Mouse (Mus musculus): ENCODE measurements at regions not wholly inside any gene's neighbourhood (a gene's known extent, or its start where the extent isn't known, plus 50 kb on each side); places are given as distances from the start of the nearest gene placed in this dataset.
A peak's percentile ranks its signal among the peaks of the same experiment; 100 is the strongest.
"Not testable (repeated sequence)": the region's sequence is repeated elsewhere in the genome, so short reads cannot be mapped to it uniquely, and the experiment has no call there.

- not testable (repeated sequence) for H3K36me3 ChIP-seq (ENCODE audit: control insufficient read depth, insufficient read depth, low read length); H3K4me1 ChIP-seq (ENCODE audit: control insufficient read depth, insufficient read depth, low read length); H3K4me2 ChIP-seq (ENCODE audit: low read length); H3K27me3 ChIP-seq (replicated peaks; ENCODE audit: control insufficient read depth, insufficient read depth, low read length); ATAC-seq; DNase-seq (ENCODE audit: low spot score); H3K27ac ChIP-seq (ENCODE audit: low read depth, low read length); H3K9ac ChIP-seq (ENCODE audit: low read length); H3K9me3 ChIP-seq (replicated peaks; ENCODE audit: control insufficient read depth, low read length); H3K4me3 ChIP-seq (ENCODE audit: low read depth, low read length)
- WGBS = 67% methylated on average over 10 of the region's 10 CpGs
Observed at GRCm38 (mm10) chr16:20833838-20834237, 99.5 kb upstream of the Thpo start.

DNA sequence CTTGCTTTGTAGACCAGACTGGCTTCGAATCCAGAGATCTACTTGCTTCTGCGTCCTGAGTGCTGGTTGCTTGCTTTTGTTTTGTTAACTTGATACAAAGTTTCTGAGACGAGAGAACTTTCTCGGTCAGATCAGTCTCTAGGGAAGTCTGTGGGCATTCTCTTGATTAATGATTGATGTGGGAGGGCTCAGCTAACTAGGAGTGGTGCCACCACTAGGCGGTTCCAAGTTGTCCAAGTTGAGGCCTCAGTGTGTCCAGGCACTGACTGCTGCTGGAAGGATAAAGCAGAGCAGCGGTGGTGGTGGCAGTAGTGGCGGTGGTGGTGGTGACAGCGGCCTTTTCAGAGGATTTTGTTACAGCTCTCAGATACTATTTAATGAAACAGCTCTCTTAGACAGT, 99.0 kb upstream of the Thpo start:
- no peak overlapping the region for H3K9ac ChIP-seq (ENCODE audit: low read length)
- 82% methylated on average over 8 of the region's 8 CpGs for WGBS

DNA sequence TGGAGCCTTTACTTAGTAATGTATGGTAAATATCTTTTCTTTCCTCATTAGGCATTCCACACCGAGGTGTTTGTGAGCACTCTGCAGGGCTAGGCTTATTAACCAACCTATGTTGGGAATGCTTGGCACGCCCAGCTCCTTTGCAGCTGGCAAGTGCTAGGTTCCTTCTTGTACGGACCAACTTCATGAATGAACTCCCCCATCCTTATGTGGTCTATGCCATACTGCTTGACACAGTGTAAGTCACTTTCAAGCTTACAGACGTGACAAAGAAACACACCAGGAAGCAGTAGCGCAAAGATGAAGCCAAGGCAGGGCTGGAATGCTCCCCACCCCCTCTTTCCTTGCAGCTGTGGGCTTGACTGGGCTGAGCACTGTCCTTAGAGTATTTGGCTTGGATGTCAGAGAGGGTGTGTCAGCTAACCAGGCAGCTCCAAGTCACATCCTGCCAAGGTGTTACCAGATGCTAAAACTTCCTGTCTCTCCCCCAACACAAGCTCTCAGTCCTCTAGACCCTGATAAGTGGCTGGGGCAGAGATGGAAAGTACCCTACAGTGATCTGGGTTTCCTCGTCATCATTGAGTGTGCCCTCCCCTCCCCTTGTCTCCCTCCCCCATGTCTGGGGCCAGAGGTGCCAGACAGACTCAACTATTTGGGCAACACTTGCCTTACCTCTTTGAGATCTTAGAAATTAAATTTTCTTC, 95.6 kb upstream of the Thpo start:
- DNase-seq (ENCODE audit: low spot score) = no peak
- Histone ChIP-seq H3K36me3 (ENCODE audit: control insufficient read depth, insufficient read depth, low read length) (no peaks in the 10 kb centered on the region), H3K27me3 (replicated peaks; ENCODE audit: control insufficient read depth, insufficient read depth, low read length) (no peaks in the 10 kb centered on the region), H3K4me3 (ENCODE audit: low read depth, low read length) (no peak overlapping the region), H3K9ac (ENCODE audit: low read length) (no peak overlapping the region), H3K4me1 (ENCODE audit: control insufficient read depth, insufficient read depth, low read length) (no peaks in the 10 kb centered on the region), H3K4me2 (ENCODE audit: low read length) (no peak overlapping the region), H3K27ac (ENCODE audit: low read depth, low read length) (no peak overlapping the region), H3K9me3 (replicated peaks; ENCODE audit: control insufficient read depth, low read length) (no peaks in the 10 kb centered on the region)
- WGBS = 53% methylated on average over 6 of the region's 6 CpGs
- no peak for ATAC-seq

More for the DNA sequence above, 99.0 kb upstream of the Thpo start:
- Histone ChIP-seq H3K27me3 (replicated peaks; ENCODE audit: control insufficient read depth, insufficient read depth, low read length) (no peaks in the 10 kb centered on the region), H3K4me3 (ENCODE audit: low read depth, low read length) (no peak overlapping the region), H3K27ac (ENCODE audit: low read depth, low read length) (no peak overlapping the region), H3K4me2 (ENCODE audit: low read length) (no peak overlapping the region), H3K9me3 (replicated peaks; ENCODE audit: control insufficient read depth, low read length) (no peaks in the 10 kb centered on the region), H3K4me1 (ENCODE audit: control insufficient read depth, insufficient read depth, low read length) (no peaks in the 10 kb centered on the region), H3K36me3 (ENCODE audit: control insufficient read depth, insufficient read depth, low read length) (no peaks in the 10 kb centered on the region)
- ATAC-seq = no peak
- DNase-seq (ENCODE audit: low spot score) = no peak

DNA sequence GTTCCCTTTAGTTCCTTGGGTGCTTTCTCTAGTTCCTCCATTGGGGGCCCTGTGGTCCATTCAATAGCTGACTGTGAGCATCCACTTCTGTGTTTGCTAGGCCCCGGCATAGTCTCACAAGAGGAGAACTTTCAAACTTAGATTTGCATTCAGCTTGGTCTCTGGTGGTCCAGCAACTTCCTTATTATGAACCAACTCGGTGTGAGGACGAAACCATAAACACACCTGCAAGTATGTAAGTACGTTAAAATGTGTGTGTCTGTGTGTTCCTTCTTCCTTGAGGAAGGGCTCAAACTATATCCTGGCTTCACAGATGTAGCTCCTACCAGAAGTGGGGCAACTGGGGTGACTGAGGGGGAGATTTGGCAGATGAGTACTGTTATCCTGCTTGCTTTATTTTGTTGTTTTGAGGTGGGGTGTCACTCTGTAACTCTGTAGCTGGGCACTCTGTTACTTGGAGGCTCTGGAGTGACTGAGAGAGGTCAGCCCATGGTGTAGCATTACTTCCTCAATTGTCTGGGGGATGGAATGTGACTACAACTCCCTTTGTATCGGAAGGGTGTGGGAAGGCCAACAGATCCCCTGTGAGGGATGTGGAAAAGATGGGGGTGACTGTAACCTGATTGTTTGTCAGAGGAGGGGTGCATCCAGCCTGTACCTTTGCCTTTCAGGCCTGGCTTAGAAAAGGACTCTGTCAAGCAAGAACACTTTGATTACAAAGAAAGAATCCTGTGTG, 94.9 kb upstream of the Thpo start:
- Histone ChIP-seq H3K9ac (ENCODE audit: low read length) (no peak overlapping the region), H3K4me3 (ENCODE audit: low read depth, low read length) (no peak overlapping the region), H3K9me3 (replicated peaks; ENCODE audit: control insufficient read depth, low read length) (no peaks in the 10 kb centered on the region), H3K27me3 (replicated peaks; ENCODE audit: control insufficient read depth, insufficient read depth, low read length) (no peaks in the 10 kb centered on the region), H3K4me1 (ENCODE audit: control insufficient read depth, insufficient read depth, low read length) (no peaks in the 10 kb centered on the region), H3K27ac (ENCODE audit: low read depth, low read length) (no peak overlapping the region), H3K36me3 (ENCODE audit: control insufficient read depth, insufficient read depth, low read length) (no peaks in the 10 kb centered on the region), H3K4me2 (ENCODE audit: low read length) (no peak overlapping the region)
- ATAC-seq = no peak
- DNase-seq (ENCODE audit: low spot score) = no peak
- 80% methylated on average over 5 of the region's 5 CpGs for WGBS

DNA sequence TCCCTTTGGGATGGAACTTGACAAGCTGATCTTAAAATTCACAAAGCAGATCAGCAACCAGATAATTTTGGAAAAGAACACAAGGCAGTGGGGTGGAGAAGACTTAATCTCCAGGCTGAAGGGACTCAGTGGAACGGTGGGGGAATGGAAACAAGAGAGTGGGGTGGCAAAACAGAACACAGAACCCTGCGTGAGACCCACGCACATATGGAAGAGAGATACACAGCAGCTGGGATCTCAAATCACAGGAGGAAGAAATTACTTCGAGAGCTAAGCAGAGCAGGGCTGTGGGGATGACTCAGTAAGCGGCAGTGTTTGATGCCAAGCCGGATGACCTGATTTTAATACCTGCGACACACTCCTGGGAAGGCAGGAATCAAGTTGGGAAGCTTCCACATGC, 89.9 kb upstream of the Thpo start:
- no peak overlapping the region for H3K9ac ChIP-seq (ENCODE audit: low read length)
- ATAC-seq = no peak
- 61% methylated on average over 7 of the region's 7 CpGs for WGBS
- H3K27me3 ChIP-seq (replicated peaks; ENCODE audit: control insufficient read depth, insufficient read depth, low read length) = no peaks in the 10 kb centered on the region
- H3K4me3 ChIP-seq (ENCODE audit: low read depth, low read length) = no peak overlapping the region
- H3K36me3 ChIP-seq (ENCODE audit: control insufficient read depth, insufficient read depth, low read length) = no peaks in the 10 kb centered on the region
- H3K9me3 ChIP-seq (replicated peaks; ENCODE audit: control insufficient read depth, low read length) = no peaks in the 10 kb centered on the region
- DNase-seq (ENCODE audit: low spot score) = no peak
- H3K4me1 ChIP-seq (ENCODE audit: control insufficient read depth, insufficient read depth, low read length) = no peaks in the 10 kb centered on the region
- no peak overlapping the region for H3K27ac ChIP-seq (ENCODE audit: low read depth, low read length)
- H3K4me2 ChIP-seq (ENCODE audit: low read length) = no peak overlapping the region

DNA sequence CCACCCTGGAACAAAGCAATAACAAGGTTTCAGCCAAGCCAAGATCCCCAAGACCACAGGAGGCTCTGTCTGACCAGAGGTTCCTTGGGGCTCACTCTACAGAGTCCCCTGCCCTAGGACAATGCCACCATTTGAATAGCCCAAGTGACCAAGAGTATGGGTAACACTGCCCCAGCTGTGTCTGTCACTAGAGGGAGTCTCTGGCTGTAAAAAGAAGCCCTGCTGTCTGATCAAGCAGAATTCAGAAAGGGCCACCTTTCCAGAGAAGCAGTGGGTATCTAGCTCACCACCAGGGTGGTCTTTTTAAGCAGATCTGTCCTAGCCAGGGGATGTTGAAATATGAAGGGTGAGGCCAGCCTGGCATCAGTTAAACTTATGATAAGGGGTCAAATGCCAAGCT, 86.6 kb upstream of the Thpo start:
- Histone ChIP-seq H3K27ac (ENCODE audit: low read depth, low read length) (no peak overlapping the region), H3K27me3 (replicated peaks; ENCODE audit: control insufficient read depth, insufficient read depth, low read length) (no peaks in the 10 kb centered on the region), H3K4me2 (ENCODE audit: low read length) (no peak overlapping the region), H3K4me3 (ENCODE audit: low read depth, low read length) (no peak overlapping the region), H3K9ac (ENCODE audit: low read length) (no peak overlapping the region), H3K36me3 (ENCODE audit: control insufficient read depth, insufficient read depth, low read length) (no peaks in the 10 kb centered on the region), H3K9me3 (replicated peaks; ENCODE audit: control insufficient read depth, low read length) (no peaks in the 10 kb centered on the region), H3K4me1 (ENCODE audit: control insufficient read depth, insufficient read depth, low read length) (no peaks in the 10 kb centered on the region)
- ATAC-seq (no peak), DNase-seq (ENCODE audit: low spot score) (no peak)

DNA sequence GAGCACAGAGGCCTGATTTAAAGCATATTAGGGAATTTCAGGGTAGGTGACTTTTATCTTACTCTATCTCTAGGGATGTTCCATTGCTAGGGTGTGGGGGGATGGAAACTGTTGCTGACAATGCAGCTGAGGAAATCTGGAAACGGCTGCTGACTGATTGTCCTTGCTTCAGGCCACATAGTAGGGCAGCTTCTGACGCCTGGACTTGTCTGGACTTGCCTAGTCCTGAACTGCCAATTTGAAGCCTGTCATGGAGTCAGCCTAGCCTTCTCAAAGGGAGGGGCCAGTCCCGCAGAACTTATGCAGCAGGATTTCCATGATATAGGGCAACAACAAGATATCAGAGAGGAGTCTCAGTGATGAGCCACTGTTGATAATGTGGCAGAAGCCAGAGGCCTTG, 85.3 kb upstream of the Thpo start:
- Histone ChIP-seq H3K4me1 (ENCODE audit: control insufficient read depth, insufficient read depth, low read length) (no peaks in the 10 kb centered on the region), H3K9me3 (replicated peaks; ENCODE audit: control insufficient read depth, low read length) (no peaks in the 10 kb centered on the region), H3K4me3 (ENCODE audit: low read depth, low read length) (no peak overlapping the region), H3K9ac (ENCODE audit: low read length) (no peak overlapping the region), H3K36me3 (ENCODE audit: control insufficient read depth, insufficient read depth, low read length) (no peaks in the 10 kb centered on the region), H3K27ac (ENCODE audit: low read depth, low read length) (no peak overlapping the region), H3K4me2 (ENCODE audit: low read length) (no peak overlapping the region), H3K27me3 (replicated peaks; ENCODE audit: control insufficient read depth, insufficient read depth, low read length) (no peaks in the 10 kb centered on the region)
- ATAC-seq (no peak), DNase-seq (ENCODE audit: low spot score) (no peak)
- 80% methylated on average over 3 of the region's 3 CpGs for WGBS

- no peaks in the 10 kb centered on the region for H3K27me3 ChIP-seq (replicated peaks; ENCODE audit: control insufficient read depth, insufficient read depth, low read length)
- H3K9ac ChIP-seq (ENCODE audit: low read length) = no peak overlapping the region
- DNase-seq (ENCODE audit: low spot score) = peak; percentile 11
- no peak overlapping the region for H3K4me2 ChIP-seq (ENCODE audit: low read length)
- ATAC-seq = no peak
- no peak overlapping the region for H3K4me3 ChIP-seq (ENCODE audit: low read depth, low read length)
- no peaks in the 10 kb centered on the region for H3K4me1 ChIP-seq (ENCODE audit: control insufficient read depth, insufficient read depth, low read length)
- H3K9me3 ChIP-seq (replicated peaks; ENCODE audit: control insufficient read depth, low read length) = no peaks in the 10 kb centered on the region
- no peaks in the 10 kb centered on the region for H3K36me3 ChIP-seq (ENCODE audit: control insufficient read depth, insufficient read depth, low read length)
- H3K27ac ChIP-seq (ENCODE audit: low read depth, low read length) = no peak overlapping the region
- 30% methylated on average over 5 of the region's 5 CpGs for WGBS
Observed at GRCm38 (mm10) chr16:20818711-20819189, 84.4 kb upstream of the Thpo start.

GRCm38 (mm10) chr16:20814976-20815375, 80.7 kb upstream of the Thpo start:
- WGBS = 78% methylated on average over 2 of the region's 2 CpGs
- DNase-seq (ENCODE audit: low spot score) = no peak

More at GRCm38 (mm10) chr16:20814976-20815375, 80.7 kb upstream of the Thpo start:
- no peaks in the 10 kb centered on the region for H3K9me3 ChIP-seq (replicated peaks; ENCODE audit: control insufficient read depth, low read length)
- no peak for ATAC-seq
- no peaks in the 10 kb centered on the region for H3K36me3 ChIP-seq (ENCODE audit: control insufficient read depth, insufficient read depth, low read length)
- H3K4me1 ChIP-seq (ENCODE audit: control insufficient read depth, insufficient read depth, low read length) = no peaks in the 10 kb centered on the region
- no peak overlapping the region for H3K27ac ChIP-seq (ENCODE audit: low read depth, low read length)
- H3K4me3 ChIP-seq (ENCODE audit: low read depth, low read length) = no peak overlapping the region
- H3K9ac ChIP-seq (ENCODE audit: low read length) = no peak overlapping the region
- no peak overlapping the region for H3K4me2 ChIP-seq (ENCODE audit: low read length)
- H3K27me3 ChIP-seq (replicated peaks; ENCODE audit: control insufficient read depth, insufficient read depth, low read length) = no peaks in the 10 kb centered on the region
